Mouse (Mus musculus) midbrain, embryonic 15.5 days (tissue): ENCODE measurements around the gene Tnfrsf8. TPM values are rescaled to one million over a fixed set of nuclear protein-coding genes. Genes with fewer than 3 reads are reported as not detected.

Experiments
- polyA plus RNA-seq: library from polyadenylated mRNA; unstranded; fragments of >200 nt; fragmentation: Nextera tagmentation; extraction: Ambion mirVana; gene quantifications from 2 replicates; pipeline ENCODE4 v1.2.1, GENCODE M21; 2015

Tnfrsf8 gene
- polyA plus RNA-seq, 1 experiment from 2014 or later = 0.67 TPM

Other genes starting within 250 kb of the Tnfrsf8 start
- 9.6 and 11.1 TPM in 2 replicates for gene Vps13d, start 120.2 kb downstream of the Tnfrsf8 start, polyA plus RNA-seq
- 3.1 and 4.3 TPM in 2 replicates for gene Tnfrsf1b, start 68.3 kb downstream of the Tnfrsf8 start, polyA plus RNA-seq
- not detected in 2 replicates for gene Zfp990, start 195.6 kb upstream of the Tnfrsf8 start, polyA plus RNA-seq